Mouse (Mus musculus): ENCODE measurements around the gene Aplp1.
A peak's percentile ranks its signal among the peaks of the same experiment; 100 is the strongest.

- TF ChIP-seq CTCF (IDR thresholded peaks at IDR 0.05), result peak; percentile 68
- TF ChIP-seq POLR2A (IDR thresholded peaks at IDR 0.05; ENCODE audit: insufficient read depth, low read depth, low read length), result no peak
- TF ChIP-seq EP300 (IDR thresholded peaks at IDR 0.05; ENCODE audit: insufficient read depth, low read depth, low read length), result no peak
These were observed 4.6 kb downstream of the Aplp1 start for GRCm38 (mm10) chr7:30440697-30441096.

Measured in heart, adult 2 months (tissue).